Mouse (Mus musculus): ENCODE measurements around the gene Zfp691. TPM values are rescaled to one million over a fixed set of nuclear protein-coding genes. Genes with fewer than 3 reads are reported as not detected.

Zfp691 gene
- 7.7 and 10.8 TPM in 2 replicates for polyA plus RNA-seq (2015; fragmentation: Nextera tagmentation; extraction: Ambion mirVana)

DNA sequence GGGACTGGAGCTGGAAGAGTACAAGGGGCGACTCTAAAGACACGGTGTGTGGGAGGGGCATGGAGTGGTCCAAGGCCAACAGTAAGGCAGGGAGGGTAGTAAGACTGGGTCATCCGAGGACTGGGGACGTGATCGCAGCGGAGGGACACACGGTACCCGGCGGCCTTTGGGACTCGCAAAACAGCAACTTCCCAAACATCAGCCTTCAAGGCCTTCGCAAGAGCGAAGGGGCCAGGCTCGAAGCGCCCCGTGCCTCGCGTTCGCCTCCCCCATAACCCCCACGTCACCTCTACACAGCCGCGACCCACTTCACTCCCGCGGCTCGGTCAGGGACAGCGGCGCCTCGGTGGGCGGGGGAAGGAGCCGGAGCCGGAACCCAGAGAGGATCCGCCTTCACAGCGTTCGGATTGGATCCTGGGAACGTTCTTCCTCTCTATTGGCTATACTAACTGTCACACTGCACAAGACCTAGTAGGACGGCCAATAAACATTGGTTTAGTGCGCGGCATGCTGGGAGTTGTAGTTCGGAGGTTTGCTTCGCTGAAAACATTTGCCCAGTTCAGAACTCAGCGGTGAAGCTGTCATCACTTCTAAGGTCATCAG is at the start of gene Zfp691:
Gene Zfp691, minus strand, starts transcription at position 345 of the 603 bp plus-strand sequence.
- peak within 1 kb of the TSS; percentile 83 for H3K4me2 ChIP-seq (ENCODE audit: low read depth, low read length)
- H3K4me3 ChIP-seq (ENCODE audit: low read length), result peak within 1 kb of the TSS; percentile 87
- no peaks in the 10 kb centered on the region for H3K9me3 ChIP-seq (replicated peaks; ENCODE audit: control insufficient read depth, low read length)
- no peaks in the 10 kb centered on the region for H3K27me3 ChIP-seq (ENCODE audit: control insufficient read depth, insufficient read depth, low read length)
- peak within 1 kb of the TSS; percentile 86 for H3K9ac ChIP-seq (ENCODE audit: low read length)
- H3K4me1 ChIP-seq (ENCODE audit: control insufficient read depth, insufficient read depth, low read length), result peaks cover 21% of the 10 kb centered on the region
- peak; percentile 100 for ATAC-seq (replicated peaks; ENCODE audit: extremely low read depth, insufficient read depth, low FRiP score)
- peaks cover 14% of the 10 kb centered on the region for H3K36me3 ChIP-seq (ENCODE audit: control insufficient read depth, insufficient read depth)
- under 1% methylated on average over 39 of the region's 40 CpGs for WGBS
- peak within 1 kb of the TSS; percentile 89 for H3K27ac ChIP-seq (ENCODE audit: low read length)

GRCm38 (mm10) chr4:119223696-119224095 is 49.7 kb upstream of the Zfp691 start:
- Histone ChIP-seq H3K36me3 (ENCODE audit: control insufficient read depth, insufficient read depth) (peaks cover 38% of the 10 kb centered on the region), H3K4me2 (ENCODE audit: low read depth, low read length) (no peak overlapping the region), H3K4me3 (ENCODE audit: low read length) (no peak overlapping the region), H3K27ac (ENCODE audit: low read length) (no peak overlapping the region), H3K4me1 (ENCODE audit: control insufficient read depth, insufficient read depth, low read length) (no peaks in the 10 kb centered on the region), H3K9ac (ENCODE audit: low read length) (no peak overlapping the region), H3K9me3 (replicated peaks; ENCODE audit: control insufficient read depth, low read length) (no peaks in the 10 kb centered on the region), H3K27me3 (ENCODE audit: control insufficient read depth, insufficient read depth, low read length) (no peaks in the 10 kb centered on the region)
- ATAC-seq (replicated peaks; ENCODE audit: extremely low read depth, insufficient read depth, low FRiP score), result no peak; the same call in 1 of the 2 replicates
- 86% methylated on average over 1 of the region's 1 CpGs for WGBS

DNA sequence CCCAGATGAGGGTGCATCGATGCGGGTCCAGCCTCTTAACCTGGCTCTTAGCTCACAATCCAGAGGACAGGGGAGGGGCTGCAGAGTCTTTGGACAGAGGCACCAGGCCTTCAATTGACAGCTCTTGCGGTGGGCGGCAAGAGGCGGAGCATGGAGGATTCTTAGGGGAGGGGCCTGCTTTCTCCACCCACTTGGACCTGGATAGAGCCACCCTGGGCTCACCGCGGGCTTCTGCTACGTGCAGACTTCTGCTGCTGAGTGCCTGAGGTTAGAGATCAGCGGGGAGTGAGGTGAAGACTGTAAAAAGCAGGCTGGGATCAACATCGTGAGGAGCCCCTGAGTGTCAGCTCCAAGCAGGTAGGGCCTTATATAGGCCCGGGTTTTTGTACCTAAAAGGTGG is 44.2 kb upstream of the Zfp691 start, which contains the start of gene Tmem269:
Gene Tmem269, minus strand, starts transcription at position 49 of the 400 bp plus-strand sequence.
- Histone ChIP-seq H3K4me2 (ENCODE audit: low read depth, low read length) (no peak within 1 kb of the TSS), H3K27me3 (ENCODE audit: control insufficient read depth, insufficient read depth, low read length) (no peaks in the 10 kb centered on the region), H3K36me3 (ENCODE audit: control insufficient read depth, insufficient read depth) (no peaks in the 10 kb centered on the region), H3K27ac (ENCODE audit: low read length) (no peak within 1 kb of the TSS), H3K4me1 (ENCODE audit: control insufficient read depth, insufficient read depth, low read length) (peaks cover 11% of the 10 kb centered on the region), H3K9me3 (replicated peaks; ENCODE audit: control insufficient read depth, low read length) (no peaks in the 10 kb centered on the region), H3K4me3 (ENCODE audit: low read length) (no peak within 1 kb of the TSS), H3K9ac (ENCODE audit: low read length) (no peak within 1 kb of the TSS)
- WGBS, result 11% methylated on average over 11 of the region's 11 CpGs
- ATAC-seq (replicated peaks; ENCODE audit: extremely low read depth, insufficient read depth, low FRiP score), result no peak

DNA sequence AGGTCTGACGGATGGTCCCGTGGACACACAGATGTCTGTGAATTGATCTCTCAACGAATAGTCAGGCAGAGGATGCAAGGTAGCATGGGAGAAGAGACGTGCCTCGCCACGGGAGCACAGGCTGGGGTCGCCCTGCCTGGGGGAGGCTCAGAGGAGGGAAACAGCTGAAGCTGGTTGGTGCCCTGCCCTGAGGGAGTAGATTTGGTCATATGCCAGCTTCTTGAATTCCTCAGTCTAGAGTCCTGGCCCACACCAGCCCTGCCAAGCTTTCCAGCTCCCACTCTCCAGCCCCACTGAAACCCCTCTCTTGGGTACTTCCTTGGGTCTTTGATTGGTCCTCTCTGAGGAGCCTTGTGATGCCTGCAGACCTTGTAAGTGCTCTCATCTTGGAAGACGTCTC is 42.7 kb upstream of the Zfp691 start:
- no peak overlapping the region for H3K4me3 ChIP-seq (ENCODE audit: low read length)
- WGBS, result 54% methylated on average over 8 of the region's 8 CpGs
- ATAC-seq (replicated peaks; ENCODE audit: extremely low read depth, insufficient read depth, low FRiP score), result peak; percentile 73; the same call in 1 of the 2 replicates

DNA sequence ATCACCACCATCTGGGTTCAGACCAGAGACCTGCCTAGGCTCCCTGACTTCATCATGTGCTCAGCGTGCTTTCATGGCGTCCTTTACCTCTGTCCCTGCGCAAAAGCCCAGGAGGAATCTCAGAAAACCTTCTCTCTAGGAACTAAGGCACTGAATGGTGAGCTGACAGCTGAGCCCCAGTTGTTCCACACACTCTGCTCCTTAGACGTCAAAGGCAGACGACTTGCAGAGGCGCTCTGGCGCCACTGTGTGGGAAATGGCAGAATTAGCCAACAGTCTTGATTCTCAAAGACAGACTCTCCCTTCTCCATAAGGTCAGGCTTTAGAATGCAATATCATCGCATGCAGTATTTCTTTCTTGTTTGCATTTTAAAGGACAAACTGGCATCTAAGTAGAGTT is 30.7 kb upstream of the Zfp691 start:
- Histone ChIP-seq H3K36me3 (ENCODE audit: control insufficient read depth, insufficient read depth) (peaks cover 6% of the 10 kb centered on the region), H3K9me3 (replicated peaks; ENCODE audit: control insufficient read depth, low read length) (no peaks in the 10 kb centered on the region), H3K27ac (ENCODE audit: low read length) (no peak overlapping the region), H3K9ac (ENCODE audit: low read length) (no peak overlapping the region), H3K4me1 (ENCODE audit: control insufficient read depth, insufficient read depth, low read length) (no peaks in the 10 kb centered on the region), H3K4me3 (ENCODE audit: low read length) (no peak overlapping the region), H3K27me3 (ENCODE audit: control insufficient read depth, insufficient read depth, low read length) (no peaks in the 10 kb centered on the region), H3K4me2 (ENCODE audit: low read depth, low read length) (no peak overlapping the region)
- 0 out of 2 replicates have a peak, but pooled peaks have one; percentile 28 for ATAC-seq (replicated peaks; ENCODE audit: extremely low read depth, insufficient read depth, low FRiP score)
- 19% methylated on average over 8 of the region's 8 CpGs for WGBS

More for the DNA sequence above, 42.7 kb upstream of the Zfp691 start:
- Histone ChIP-seq H3K9ac (ENCODE audit: low read length) (no peak overlapping the region), H3K4me1 (ENCODE audit: control insufficient read depth, insufficient read depth, low read length) (peaks cover 11% of the 10 kb centered on the region), H3K4me2 (ENCODE audit: low read depth, low read length) (no peak overlapping the region), H3K9me3 (replicated peaks; ENCODE audit: control insufficient read depth, low read length) (no peaks in the 10 kb centered on the region), H3K27ac (ENCODE audit: low read length) (no peak overlapping the region), H3K36me3 (ENCODE audit: control insufficient read depth, insufficient read depth) (no peaks in the 10 kb centered on the region), H3K27me3 (ENCODE audit: control insufficient read depth, insufficient read depth, low read length) (no peaks in the 10 kb centered on the region)

DNA sequence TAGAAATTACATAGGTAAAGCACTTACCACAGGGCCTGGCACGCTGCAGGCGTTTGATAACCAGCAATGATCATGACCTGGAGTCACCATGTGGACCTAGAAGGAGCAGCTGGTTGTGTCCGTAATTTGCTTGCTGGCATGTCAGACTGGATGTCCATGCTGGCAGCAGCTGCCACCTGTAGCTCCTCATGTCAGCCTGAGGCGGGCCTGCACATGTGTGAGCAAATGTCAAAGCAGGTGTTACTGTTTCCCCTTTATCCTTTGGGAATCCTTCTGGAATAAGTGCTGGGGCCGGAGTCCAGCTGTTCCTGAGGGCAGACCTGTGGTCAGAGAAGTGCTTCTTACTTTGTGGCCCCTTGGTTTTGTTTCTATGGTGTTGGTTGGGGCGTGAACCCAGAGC is 24.1 kb upstream of the Zfp691 start:
- WGBS, result 79% methylated on average over 6 of the region's 6 CpGs
- H3K4me2 ChIP-seq (ENCODE audit: low read depth, low read length), result no peak overlapping the region
- H3K27ac ChIP-seq (ENCODE audit: low read length), result no peak overlapping the region

DNA sequence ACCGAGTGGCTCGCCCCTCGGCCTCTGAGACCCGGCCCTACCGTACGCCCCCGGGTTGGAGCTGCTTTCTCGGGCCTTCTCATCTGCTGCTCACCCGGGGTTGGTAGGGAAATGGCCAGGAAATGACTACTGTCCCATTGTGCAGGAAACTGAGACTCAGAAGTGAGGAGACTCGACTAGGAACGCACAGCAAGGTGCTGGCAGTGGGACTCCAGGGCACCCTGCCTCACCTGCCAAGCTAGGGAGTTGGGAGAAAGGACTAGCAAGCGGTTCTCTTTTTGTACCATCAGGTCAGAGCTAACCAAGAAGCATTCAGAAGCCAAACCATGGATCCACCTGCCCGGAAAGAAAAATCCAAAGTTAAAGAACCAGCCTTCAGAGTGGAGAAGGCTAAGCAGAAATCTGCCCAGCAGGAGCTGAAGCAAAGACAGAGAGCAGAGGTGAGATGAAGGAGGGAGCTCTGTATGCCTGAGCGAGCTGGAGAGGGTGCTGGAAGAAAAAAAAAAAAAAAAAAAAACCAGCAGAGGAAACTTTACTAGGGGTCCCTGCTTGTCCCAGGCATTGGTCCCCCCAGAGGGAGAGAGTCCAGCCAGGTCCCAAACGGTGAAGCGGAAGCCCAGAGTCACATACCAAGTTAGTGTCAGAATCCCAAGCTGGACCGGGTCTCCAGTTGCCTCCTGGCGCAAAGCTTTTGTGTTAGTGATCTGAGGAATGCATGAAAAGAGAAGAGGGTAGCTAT is 21.8 kb upstream of the Zfp691 start:
- H3K27me3 ChIP-seq (ENCODE audit: control insufficient read depth, insufficient read depth, low read length), result no peaks in the 10 kb centered on the region
- peak overlapping the region; percentile 76 for H3K4me2 ChIP-seq (ENCODE audit: low read depth, low read length)
- peak overlapping the region; percentile 87 for H3K9ac ChIP-seq (ENCODE audit: low read length)
- H3K36me3 ChIP-seq (ENCODE audit: control insufficient read depth, insufficient read depth), result peaks cover 2% of the 10 kb centered on the region
- peak overlapping the region; percentile 68 for H3K27ac ChIP-seq (ENCODE audit: low read length)
- peak overlapping the region; percentile 86 for H3K4me3 ChIP-seq (ENCODE audit: low read length)
- H3K9me3 ChIP-seq (replicated peaks; ENCODE audit: control insufficient read depth, low read length), result no peaks in the 10 kb centered on the region
- WGBS, result 10% methylated on average over 16 of the region's 18 CpGs
- ATAC-seq (replicated peaks; ENCODE audit: extremely low read depth, insufficient read depth, low FRiP score), result peak; percentile 12; the same call in 1 of the 2 replicates
- H3K4me1 ChIP-seq (ENCODE audit: control insufficient read depth, insufficient read depth, low read length), result peaks cover 13% of the 10 kb centered on the region; the same call in 1 of the 2 replicates

More for the DNA sequence above, 24.1 kb upstream of the Zfp691 start:
- no peak for ATAC-seq (replicated peaks; ENCODE audit: extremely low read depth, insufficient read depth, low FRiP score)
- Histone ChIP-seq H3K36me3 (ENCODE audit: control insufficient read depth, insufficient read depth) (peaks cover 8% of the 10 kb centered on the region), H3K27me3 (ENCODE audit: control insufficient read depth, insufficient read depth, low read length) (no peaks in the 10 kb centered on the region), H3K4me3 (ENCODE audit: low read length) (no peak overlapping the region), H3K9me3 (replicated peaks; ENCODE audit: control insufficient read depth, low read length) (no peaks in the 10 kb centered on the region), H3K9ac (ENCODE audit: low read length) (no peak overlapping the region), H3K4me1 (ENCODE audit: control insufficient read depth, insufficient read depth, low read length) (peaks cover 13% of the 10 kb centered on the region; the same call in 1 of the 2 replicates)

DNA sequence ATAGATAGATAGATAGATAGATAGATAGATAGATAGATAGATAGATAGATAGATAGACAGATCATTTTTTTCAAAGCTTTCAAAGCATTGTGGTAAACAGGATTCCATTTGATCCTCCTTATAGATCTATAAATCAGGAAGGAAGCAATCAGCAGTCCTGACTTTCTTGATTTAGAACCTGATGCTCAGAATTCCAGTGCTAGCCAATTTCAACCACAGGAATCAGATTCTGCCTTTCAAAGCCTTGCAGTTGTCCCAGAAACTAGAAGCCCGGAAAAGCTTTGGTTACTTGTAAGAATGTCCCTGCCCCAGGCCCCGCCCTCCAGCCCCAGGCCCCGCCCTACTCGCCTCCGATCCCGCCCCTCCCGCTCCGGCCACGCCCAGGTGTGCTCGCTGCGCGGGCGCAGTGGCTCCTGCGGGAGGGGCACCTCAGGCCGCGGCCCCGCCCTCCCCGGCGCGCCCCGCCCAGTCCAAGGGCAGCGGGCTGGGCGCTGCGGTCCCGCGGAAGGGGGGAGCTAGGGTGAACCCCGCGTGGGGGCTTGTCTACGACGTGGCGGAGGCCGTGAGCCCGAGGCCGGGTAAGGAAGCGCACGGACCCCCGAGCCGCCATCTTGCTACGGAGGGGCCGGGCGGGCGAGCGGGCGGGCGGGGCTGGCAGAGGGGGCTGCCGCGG is 21.1 kb upstream of the Zfp691 start, which contains the start of gene Svbp:
Gene Svbp, plus strand, starts transcription at position 398 of the 673 bp plus-strand sequence.
- H3K9ac ChIP-seq (ENCODE audit: low read length), result peak within 1 kb of the TSS; percentile 87
- ATAC-seq (replicated peaks; ENCODE audit: extremely low read depth, insufficient read depth, low FRiP score), result peak; percentile 95
- H3K9me3 ChIP-seq (replicated peaks; ENCODE audit: control insufficient read depth, low read length), result no peaks in the 10 kb centered on the region
- peaks cover 13% of the 10 kb centered on the region; the same call in 1 of the 2 replicates for H3K4me1 ChIP-seq (ENCODE audit: control insufficient read depth, insufficient read depth, low read length)
- peaks cover 2% of the 10 kb centered on the region; the same call in 1 of the 2 replicates for H3K36me3 ChIP-seq (ENCODE audit: control insufficient read depth, insufficient read depth)
- peak within 1 kb of the TSS; percentile 76 for H3K4me2 ChIP-seq (ENCODE audit: low read depth, low read length)
- H3K27me3 ChIP-seq (ENCODE audit: control insufficient read depth, insufficient read depth, low read length), result no peaks in the 10 kb centered on the region
- peak within 1 kb of the TSS; percentile 86 for H3K4me3 ChIP-seq (ENCODE audit: low read length)
- WGBS, result under 1% methylated on average over 33 of the region's 47 CpGs
- H3K27ac ChIP-seq (ENCODE audit: low read length), result peak within 1 kb of the TSS; percentile 68
